Mouse (Mus musculus): ENCODE results near the gene Rhov.

Rhov gene

DNA sequence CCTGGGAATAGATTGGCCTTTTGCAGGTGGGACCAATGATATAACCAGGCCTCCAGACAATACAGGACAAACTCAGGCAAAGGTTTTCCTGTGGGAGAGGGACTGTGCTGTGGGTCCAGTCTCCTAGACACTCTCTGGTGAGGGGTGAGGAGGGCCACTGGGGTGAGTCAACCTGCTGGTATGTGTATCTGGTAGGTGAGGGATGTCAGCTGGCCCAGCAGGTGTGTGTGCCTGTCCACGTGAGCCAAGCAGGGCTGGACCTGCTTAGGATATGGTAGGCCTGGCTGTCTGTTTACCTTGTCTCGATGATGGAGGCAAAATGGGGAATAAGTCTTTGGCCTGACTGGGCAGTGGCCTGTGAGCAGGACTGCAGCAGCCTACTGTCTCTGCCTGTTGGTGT is 32.4 kb downstream of the Rhov start:
- no peak for DNase-seq (ENCODE audit: low spot score in 2 of 2)

- peak in 1 of 2 experiments; percentile 8 for DNase-seq (ENCODE audit: low spot score in 2 of 2)
These were observed 33.2 kb downstream of the Rhov start for GRCm38 (mm10) chr2:119237871-119238220.

DNA sequence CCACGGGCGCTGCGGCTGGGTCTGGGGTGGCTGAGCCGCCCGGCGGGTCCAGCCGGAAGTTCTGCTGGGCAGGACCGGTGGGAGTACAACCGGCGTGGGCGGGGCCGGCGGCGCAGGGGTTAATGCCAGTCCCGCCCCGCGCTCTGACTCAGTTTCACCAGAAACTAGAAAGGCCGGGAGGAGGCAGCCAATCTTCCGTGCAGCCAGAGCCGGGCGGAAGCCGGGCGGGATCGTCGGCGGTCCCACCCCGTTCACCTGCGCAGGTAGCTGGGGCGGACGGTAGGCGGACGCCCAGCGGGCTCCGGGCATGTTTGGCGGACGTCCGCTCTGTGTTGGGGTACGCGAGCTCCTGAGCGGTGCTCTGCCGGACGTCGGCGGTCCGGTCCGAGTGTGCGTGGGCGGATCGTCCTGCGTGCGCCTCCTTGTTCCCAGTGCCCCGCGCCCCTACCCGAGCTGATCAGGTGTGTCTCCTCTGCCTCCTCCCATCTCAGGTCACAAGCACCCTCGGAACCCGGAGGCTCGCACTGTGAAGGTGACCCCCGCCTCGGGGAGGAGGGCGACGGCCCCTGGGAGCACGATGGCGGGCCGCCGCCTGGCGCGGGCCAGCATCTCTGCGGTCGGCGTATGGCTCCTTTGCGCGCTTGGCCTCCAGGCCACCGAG is 33.7 kb downstream of the Rhov start, which contains the start of gene Spint1:
Spint1 (plus strand) TSS at position 153 of the 661 bp plus-strand sequence.
- no peak for DNase-seq (ENCODE audit: low spot score in 2 of 2)

DNA sequence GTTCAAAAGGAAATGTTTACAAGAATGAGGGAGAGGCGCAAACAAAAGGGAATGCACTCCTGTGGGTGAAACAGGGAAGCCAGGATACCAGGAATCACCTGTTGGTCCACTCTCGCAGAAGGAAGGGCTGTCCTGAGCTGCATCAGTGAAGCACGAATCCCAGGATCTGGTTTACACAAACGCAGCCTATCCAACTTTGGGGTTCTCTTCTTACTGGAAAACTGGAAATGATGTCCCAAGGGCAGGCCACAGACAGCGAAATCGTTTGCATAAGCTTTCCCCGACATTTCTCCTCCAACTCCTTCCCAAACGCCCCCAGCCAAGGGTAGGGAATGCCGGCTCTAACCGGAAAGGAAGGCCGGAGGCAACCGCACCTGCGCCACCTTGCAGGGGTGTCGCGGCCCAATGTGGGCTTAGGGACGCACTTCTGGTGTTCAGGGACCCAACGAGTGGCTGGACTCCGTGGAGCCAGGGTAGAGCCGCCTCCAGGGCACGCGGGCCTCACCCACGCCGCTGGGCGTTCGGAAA is 34.3 kb downstream of the Rhov start:
- DNase-seq (ENCODE audit: low spot score in 2 of 2) = no peak

DNA sequence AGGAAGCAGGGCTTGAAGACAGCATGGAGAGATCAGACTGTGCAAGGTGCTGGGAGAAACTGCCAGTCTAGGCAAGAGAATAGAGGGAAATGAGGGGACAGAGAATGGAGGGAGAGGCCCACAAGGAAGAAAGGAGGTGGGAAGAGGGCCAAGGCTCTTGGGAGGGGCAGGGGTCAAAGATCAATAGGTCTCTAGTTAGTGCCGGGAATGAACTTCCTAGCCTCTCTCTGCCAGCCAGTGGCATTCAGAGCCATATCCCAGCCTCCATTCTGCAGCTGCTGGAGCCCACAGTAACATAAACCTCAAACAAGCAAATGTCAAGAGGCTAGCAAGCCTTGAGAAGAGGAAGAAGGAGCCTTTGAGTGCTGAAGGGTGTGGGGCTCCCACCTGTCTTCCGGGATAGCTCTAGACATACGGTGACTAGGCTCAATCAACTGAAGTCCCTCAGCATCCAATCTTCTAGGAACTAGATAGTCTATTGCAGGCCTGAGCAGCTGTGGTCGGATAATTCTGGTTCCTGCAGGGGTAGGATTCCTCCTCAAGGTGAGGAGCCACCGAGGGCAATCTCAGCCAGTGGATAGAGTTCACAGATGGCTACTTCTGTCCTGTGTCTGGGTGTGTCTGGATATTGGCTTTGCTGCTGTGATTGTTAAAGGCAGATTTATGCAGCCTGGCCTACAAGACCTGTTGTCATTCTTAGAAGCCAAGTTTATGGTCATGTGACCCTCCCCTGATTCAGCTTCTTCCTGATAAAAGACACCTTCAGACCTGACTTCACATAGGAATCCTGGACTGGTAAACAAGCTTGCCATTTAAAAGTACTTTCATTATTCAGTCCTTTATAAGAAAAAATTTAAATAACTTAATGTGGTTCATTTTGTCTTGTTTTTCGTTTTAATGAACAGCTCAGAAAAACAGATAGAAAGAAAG is 41.0 kb downstream of the Rhov start, which contains the start of gene Ppp1r14d:
Ppp1r14d (minus strand) TSS at position 132 of the 930 bp plus-strand sequence.
- DNase-seq (ENCODE audit: low spot score in 2 of 2) = no peak

Measured in cerebellum, postnatal 4 days (tissue).